Mouse (Mus musculus) large intestine, adult 2 months (tissue): Measurements from ENCODE around the gene Slit1. TPM values are rescaled to one million over a fixed set of nuclear protein-coding genes. Genes with fewer than 3 reads are reported as not detected.

Source experiments
- DNase-seq: peaks from one replicate; pipeline ENCODE4 v3.0.0-alpha.2; 2012; ENCODE audit warnings: low read depth, low spot score
- WGBS: fragments of 180-500 bp; shearing (Covaris S2); methylation state at CpG from one replicate; pipeline ENCODE4 v1.1.7; 2018; 5-methylcytosine and 5-hydroxymethylcytosine counted together
- polyA plus RNA-seq: library from polyadenylated mRNA; depleted of rRNA; stranded (reverse); fragments of >200 nt; gene quantifications from 2 replicates; pipeline ENCODE4 v1.2.3, GENCODE M21; 2012

Slit1 gene
- polyA plus RNA-seq, 1 experiment = 0.30 TPM

DNA sequence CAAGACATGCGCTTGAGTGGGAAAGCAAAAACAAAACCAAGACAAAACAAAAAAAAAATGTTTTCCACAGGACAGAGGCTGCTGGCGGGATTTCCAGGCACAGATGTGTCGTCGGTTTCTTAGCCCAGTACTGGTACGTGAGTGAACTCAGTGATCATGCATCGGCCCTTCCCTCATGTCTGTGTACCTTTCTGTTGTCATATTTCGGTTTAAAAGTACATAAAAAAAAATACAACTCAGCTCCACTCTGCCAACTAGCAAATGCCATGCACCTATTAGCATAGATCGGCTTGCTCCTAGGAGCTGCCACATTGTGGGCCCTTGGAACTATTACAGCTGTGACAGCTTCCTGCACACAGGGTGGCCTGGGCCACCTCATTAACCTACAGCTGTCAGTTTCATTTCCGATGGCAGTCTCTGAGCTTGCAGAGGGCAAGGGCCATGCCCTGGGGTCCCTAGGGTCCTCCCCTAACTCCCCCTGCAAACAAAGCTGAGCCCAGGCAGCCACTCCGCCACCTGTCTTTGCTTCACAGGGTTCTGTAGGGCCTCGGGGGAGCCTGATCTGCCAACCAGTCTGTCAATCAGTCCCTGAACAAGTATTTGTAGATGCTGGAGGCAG is 127.8 kb downstream of the Slit1 start:
- no peak for DNase-seq
- 76% methylated on average over 11 of the region's 11 CpGs for WGBS

DNA sequence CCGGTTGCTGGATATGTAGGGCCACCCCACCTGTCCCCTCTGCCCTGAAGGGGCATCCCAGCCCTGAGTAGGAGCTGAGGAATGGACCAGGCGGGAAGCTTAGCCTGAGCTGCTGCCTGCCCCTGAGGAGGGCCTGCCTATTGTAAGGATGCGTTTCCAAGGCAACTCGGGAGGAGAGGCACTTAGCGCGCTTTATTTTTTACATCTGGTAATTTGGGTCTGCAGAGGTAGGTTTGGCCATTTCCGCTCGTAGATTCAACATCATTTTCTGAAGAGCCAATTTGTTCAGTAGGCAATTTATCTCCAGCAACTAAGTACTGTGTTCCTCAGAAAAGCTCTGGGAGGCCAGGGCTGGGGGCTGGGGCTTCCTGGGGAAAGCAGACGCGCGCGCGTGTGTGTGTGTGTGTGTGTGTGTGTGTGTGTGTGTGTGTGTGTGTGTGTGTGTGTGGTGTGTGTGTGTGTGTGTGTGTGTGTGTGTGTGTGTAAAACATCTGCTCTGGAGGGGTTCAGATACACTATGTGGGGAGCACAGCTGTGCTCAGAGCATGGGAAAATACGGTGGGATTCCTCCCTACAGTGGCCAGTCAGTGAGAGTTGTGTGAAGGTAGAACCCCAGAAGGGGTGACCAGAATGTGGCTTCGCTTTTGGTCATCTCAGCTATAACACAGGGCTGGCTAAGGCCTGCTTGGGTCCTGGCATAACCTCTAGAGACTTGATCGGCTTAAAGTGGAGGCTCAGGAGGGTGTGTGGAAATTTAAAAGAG is 130.0 kb downstream of the Slit1 start:
- no peak for DNase-seq
- WGBS = 72% methylated on average over 16 of the region's 16 CpGs

DNA sequence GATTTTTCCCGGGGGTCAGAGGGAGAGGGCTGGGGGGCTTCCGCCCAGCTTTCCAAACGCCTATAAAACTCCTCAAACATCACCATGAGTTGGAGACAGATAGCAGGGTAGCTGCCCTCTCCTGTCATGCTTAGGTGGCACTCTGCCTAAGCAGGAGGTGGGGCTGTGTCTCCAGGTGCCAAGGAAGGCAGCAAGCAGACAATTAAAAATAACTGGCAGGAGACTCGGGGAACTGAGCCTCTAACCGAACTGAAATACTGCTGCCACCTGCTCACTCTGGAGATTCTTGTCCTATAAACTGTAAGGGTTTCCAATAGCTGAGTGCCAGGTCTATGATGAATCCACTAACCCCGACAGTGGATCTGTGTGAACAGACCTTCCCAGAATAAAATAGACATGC is 131.8 kb downstream of the Slit1 start:
- DNase-seq = no peak
- 26% methylated on average over 6 of the region's 6 CpGs for WGBS

DNA sequence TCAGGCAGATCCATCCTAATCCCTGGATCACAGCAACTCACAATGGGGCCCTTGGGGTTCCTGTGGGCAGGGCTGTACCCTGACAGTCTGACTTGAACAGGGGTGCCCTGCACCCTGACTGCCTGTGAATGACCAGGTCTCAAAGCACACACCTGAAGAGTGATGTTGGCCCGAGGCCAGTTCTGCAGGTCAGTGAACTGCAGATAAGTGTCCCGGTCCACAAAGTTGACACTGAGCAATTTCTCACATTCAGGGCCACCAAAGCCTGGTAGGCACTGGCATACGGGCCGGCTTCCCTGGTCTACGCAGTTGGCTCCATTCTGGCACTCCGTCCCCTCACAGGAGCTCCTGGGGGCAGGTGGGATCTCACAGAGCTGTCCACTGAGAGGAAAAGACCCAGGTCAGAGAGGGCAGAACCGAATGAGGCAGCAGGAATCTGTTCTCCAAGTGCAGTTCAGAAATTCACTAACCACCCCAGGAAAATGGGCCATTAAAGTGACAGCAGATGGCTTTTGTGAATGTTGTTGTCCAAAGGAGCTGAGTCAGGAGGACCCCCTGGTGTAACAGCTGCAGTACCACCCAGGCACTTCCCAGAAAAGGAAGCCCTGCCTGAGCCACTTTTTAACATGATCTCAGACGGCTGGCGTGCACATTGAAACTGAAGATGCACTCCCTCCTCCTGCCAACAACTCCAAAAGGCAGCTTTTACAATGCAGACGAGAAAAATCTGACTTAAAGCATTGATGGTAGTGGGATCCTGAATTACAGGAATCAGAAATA is 137.1 kb downstream of the Slit1 start:
- no peak for DNase-seq
- 77% methylated on average over 10 of the region's 10 CpGs for WGBS

GRCm38 (mm10) chr19:41600647-41601046 is 142.8 kb downstream of the Slit1 start:
- 51% methylated on average over 11 of the region's 11 CpGs for WGBS
- DNase-seq = no peak

GRCm38 (mm10) chr19:41597170-41597894 is 146.1 kb downstream of the Slit1 start:
- DNase-seq = no peak
- WGBS = 60% methylated on average over 6 of the region's 6 CpGs

DNA sequence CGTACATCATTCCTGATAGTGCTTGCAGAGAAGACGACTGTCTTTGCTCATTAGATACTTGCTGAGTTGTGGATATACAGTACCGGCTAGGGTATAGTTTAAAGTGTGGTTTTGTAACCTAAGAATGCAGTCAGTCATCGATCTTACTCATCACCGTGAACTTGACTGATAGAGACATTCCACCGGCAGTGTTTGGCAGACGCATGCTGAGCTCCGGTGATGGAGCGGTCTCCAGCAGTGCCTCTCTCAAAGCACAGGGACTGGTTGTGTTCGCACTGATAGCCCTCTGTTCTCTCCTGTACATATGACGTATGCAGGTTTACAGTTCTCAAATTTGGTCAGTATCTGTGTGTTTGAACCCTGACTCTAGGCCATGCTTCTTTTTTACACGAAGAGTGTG is 151.7 kb downstream of the Slit1 start:
- DNase-seq = no peak
- 90% methylated on average over 12 of the region's 12 CpGs for WGBS

GRCm38 (mm10) chr19:41589681-41590080 is 153.8 kb downstream of the Slit1 start:
- WGBS = 54% methylated on average over 8 of the region's 8 CpGs
- DNase-seq = no peak

GRCm38 (mm10) chr19:41589026-41589425 is 154.4 kb downstream of the Slit1 start:
- no peak for DNase-seq
- 89% methylated on average over 7 of the region's 7 CpGs for WGBS

- DNase-seq = no peak
- WGBS = 94% methylated on average over 20 of the region's 20 CpGs
Observed at GRCm38 (mm10) chr19:41587431-41588222, 155.8 kb downstream of the Slit1 start.

GRCm38 (mm10) chr19:41586752-41587151 is 156.7 kb downstream of the Slit1 start:
- 91% methylated on average over 10 of the region's 10 CpGs for WGBS
- no peak for DNase-seq

GRCm38 (mm10) chr19:41582918-41583514 is 160.4 kb downstream of the Slit1 start:
- DNase-seq = no peak
- 98% methylated on average over 5 of the region's 5 CpGs for WGBS

DNA sequence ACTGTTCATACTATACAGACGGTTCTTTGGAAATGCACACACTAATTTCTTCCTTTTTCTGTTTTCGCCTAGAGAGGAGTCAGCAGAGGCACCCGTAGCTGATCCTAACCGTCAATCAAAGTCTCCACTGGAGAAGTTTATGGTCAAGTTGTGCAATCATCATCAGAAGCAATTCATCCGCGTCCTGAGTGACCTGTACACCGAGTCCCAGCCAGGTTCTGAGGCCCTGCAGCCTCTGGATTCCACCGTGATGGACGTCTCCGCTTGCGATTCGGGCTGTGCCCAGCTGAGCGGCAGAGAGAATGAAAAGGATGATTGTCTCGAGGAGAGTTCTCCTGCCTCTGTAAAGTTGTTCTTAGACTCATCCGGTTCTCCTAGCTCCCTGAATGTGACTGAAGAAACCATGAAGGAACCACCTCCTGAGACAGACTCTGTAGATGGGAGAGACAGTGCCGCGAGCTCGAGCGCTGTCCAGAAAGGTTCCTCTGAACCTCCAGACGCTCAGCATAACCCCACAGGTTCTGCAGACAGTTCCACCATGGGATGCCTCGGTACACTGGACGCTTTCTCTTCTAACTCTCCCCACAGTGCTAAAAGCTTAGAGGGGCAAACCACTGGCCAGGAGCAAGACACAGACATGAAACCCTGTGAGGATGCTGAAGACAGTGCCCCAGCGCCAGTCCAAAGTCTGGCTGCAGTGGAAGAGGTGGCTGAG is 161.6 kb downstream of the Slit1 start, which contains the start of gene Gm340:
Gene Gm340, plus strand, starts transcription at position 665 of the 715 bp plus-strand sequence.
- WGBS = 71% methylated on average over 23 of the region's 23 CpGs
- DNase-seq = no peak

DNA sequence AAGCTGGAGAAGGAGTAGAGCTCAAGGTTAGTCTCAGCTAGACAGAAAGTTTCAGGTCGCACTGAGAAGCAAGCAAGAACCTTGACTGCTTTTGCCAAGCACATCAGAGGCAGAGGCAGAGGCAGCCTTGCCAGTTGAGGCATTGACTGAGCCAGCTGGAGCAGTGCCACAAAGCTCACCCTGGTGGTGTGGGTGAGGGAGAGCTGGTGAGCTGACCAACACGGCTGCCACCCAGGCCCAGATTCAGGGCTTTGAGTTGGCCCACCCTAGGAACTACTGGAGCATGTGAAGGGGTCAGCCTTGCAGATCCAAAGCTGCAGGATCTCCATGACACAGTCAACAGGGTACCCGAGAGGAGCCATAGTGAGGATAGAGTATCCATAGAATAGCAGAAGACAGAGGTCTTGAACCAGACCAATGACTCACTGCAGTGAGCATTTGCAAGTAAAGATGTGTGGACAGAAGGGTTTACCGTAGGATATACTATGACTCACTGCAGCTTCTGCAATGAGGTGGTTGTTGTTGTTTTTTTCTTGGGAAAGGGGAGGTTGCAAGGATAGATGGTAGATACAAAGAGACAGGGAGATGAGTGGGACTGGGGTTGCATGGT is 164.0 kb downstream of the Slit1 start:
- no peak for DNase-seq
- 41% methylated on average over 4 of the region's 4 CpGs for WGBS

GRCm38 (mm10) chr19:41577576-41577975 is 165.9 kb downstream of the Slit1 start:
- DNase-seq = peak; percentile 68

GRCm38 (mm10) chr19:41573700-41574099 is 169.8 kb downstream of the Slit1 start:
- WGBS = 56% methylated on average over 2 of the region's 2 CpGs
- DNase-seq = no peak

- 39% methylated on average over 2 of the region's 2 CpGs for WGBS
- no peak for DNase-seq
Observed at GRCm38 (mm10) chr19:41568791-41569190, 174.7 kb downstream of the Slit1 start.

GRCm38 (mm10) chr19:41560856-41561255 is 182.6 kb downstream of the Slit1 start:
- 93% methylated on average over 3 of the region's 3 CpGs for WGBS
- no peak for DNase-seq
